Mouse (Mus musculus): ENCODE data around the gene Olfr789.

Gene Olfr789

GRCm38 (mm10) chr10:129484452-129484851 is at the start of gene Olfr789:
TSS of gene Olfr789 (plus strand) at chr10:129484752.
- no peak for DNase-seq (ENCODE audit: low spot score)

GRCm38 (mm10) chr10:129461562-129461961 is 23.0 kb upstream of the Olfr789 start, which contains the start of gene Olfr787:
TSS of gene Olfr787 (plus strand) at chr10:129461862.
- no peak for DNase-seq (ENCODE audit: low spot score)

- no peak for DNase-seq (ENCODE audit: low spot score)
Observed at GRCm38 (mm10) chr10:129470698-129471097, 13.9 kb upstream of the Olfr789 start, which contains the start of gene Olfr788. TSS of gene Olfr788 (plus strand) at chr10:129470998.

GRCm38 (mm10) chr10:129473256-129473655 is 11.3 kb upstream of the Olfr789 start:
- DNase-seq (ENCODE audit: low spot score): no peak

- no peak for DNase-seq (ENCODE audit: low spot score)
Observed at GRCm38 (mm10) chr10:129473723-129474122, 10.8 kb upstream of the Olfr789 start.

- no peak for DNase-seq (ENCODE audit: low spot score)
Observed at GRCm38 (mm10) chr10:129490101-129490500, 5.5 kb downstream of the Olfr789 start.

- no peak for DNase-seq (ENCODE audit: low spot score)
Observed at GRCm38 (mm10) chr10:129498192-129498591, 13.6 kb downstream of the Olfr789 start, which contains the start of gene Olfr790. TSS of gene Olfr790 (plus strand) at chr10:129498492.

GRCm38 (mm10) chr10:129521492-129521891 is 36.9 kb downstream of the Olfr789 start, which contains the start of gene Olfr791:
TSS of gene Olfr791 (plus strand) at chr10:129521792.
- DNase-seq (ENCODE audit: low spot score): no peak

GRCm38 (mm10) chr10:129538862-129539261 is 54.3 kb downstream of the Olfr789 start, which contains the start of gene Olfr792:
TSS of gene Olfr792 (plus strand) at chr10:129539162.
- DNase-seq (ENCODE audit: low spot score): no peak

Measured in ovary, postnatal 10 days (tissue).